Mouse (Mus musculus): ENCODE data around the gene Ctns. TPM values are rescaled to one million over a fixed set of nuclear protein-coding genes. Genes with fewer than 3 reads are reported as not detected.

Gene Ctns
- polyA plus RNA-seq, 1 experiment from 2014 or later = 12.3 TPM

DNA sequence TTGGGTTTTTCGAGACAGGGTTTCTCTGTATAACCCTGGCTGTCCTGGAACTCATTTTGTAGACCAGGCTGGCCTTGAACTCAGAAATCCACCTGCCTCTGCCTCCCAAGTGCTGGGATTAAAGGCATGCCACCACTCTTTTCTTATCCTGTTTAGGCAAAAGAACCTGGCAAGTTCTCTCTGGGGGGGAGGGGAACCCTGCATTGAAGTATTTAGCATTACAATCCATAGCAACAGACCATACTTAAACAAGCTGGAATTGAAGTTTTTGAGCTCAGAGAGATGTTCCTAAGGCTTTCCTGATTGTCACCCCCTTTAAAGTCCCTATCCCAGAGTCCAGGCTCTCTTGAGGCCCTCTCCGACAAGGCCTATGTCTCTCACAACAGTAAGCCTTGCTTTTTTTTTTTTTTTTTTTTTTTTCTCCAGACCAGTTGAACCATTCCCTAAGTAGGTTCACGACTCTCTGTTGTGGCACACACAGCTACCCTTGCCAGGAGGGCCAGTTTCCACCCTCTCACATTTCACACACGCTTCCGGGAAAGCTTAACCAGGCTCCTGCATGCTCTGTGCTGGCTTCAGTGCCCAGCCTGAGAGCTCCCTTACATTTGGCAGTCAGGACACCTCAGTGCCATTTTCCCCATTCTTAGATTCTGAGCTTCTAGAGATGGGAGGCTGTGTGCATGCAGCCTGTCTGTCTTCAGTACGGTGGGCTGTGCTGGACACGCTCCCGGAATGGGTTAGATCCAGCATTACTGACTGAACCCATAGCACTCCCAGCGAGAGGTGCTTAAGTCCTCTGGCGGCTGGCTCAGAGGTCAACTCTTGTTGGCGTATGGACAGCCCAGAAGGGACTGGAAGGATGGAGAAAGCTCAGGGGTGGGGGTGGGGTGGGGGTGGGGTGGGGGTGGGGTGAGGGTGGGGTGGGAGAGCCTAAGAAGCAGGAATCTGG, 52.5 kb downstream of the Ctns start:
- Histone ChIP-seq H3K9ac (ENCODE audit: low read depth, low read length) (no peak overlapping the region), H3K36me3 (ENCODE audit: control insufficient read depth, insufficient read depth, low read length) (no peaks in the 10 kb centered on the region), H3K27ac (ENCODE audit: low read depth, low read length) (no peak overlapping the region), H3K4me1 (replicated peaks; ENCODE audit: control insufficient read depth, insufficient read depth, low read length) (no peaks in the 10 kb centered on the region), H3K9me3 (ENCODE audit: control insufficient read depth, low read length) (no peaks in the 10 kb centered on the region), H3K4me2 (no peak overlapping the region), H3K4me3 (ENCODE audit: low read depth, low read length) (no peak overlapping the region), H3K27me3 (replicated peaks; ENCODE audit: control insufficient read depth, insufficient read depth, low read length) (no peaks in the 10 kb centered on the region)
- no peak for DNase-seq (ENCODE audit: low spot score)
- ATAC-seq (replicated peaks; ENCODE audit: low FRiP score) = no peak
- 61% methylated on average over 11 of the region's 11 CpGs for WGBS

GRCm38 (mm10) chr11:73144261-73144681, 54.6 kb downstream of the Ctns start:
- Histone ChIP-seq H3K9ac (ENCODE audit: low read depth, low read length) (no peak overlapping the region), H3K36me3 (ENCODE audit: control insufficient read depth, insufficient read depth, low read length) (no peaks in the 10 kb centered on the region), H3K4me2 (no peak overlapping the region), H3K9me3 (ENCODE audit: control insufficient read depth, low read length) (no peaks in the 10 kb centered on the region), H3K27me3 (replicated peaks; ENCODE audit: control insufficient read depth, insufficient read depth, low read length) (no peaks in the 10 kb centered on the region), H3K4me3 (ENCODE audit: low read depth, low read length) (no peak overlapping the region), H3K4me1 (replicated peaks; ENCODE audit: control insufficient read depth, insufficient read depth, low read length) (no peaks in the 10 kb centered on the region), H3K27ac (ENCODE audit: low read depth, low read length) (no peak overlapping the region)
- 61% methylated on average over 1 of the region's 1 CpGs for WGBS
- no peak for DNase-seq (ENCODE audit: low spot score)
- no peak for ATAC-seq (replicated peaks; ENCODE audit: low FRiP score)

DNA sequence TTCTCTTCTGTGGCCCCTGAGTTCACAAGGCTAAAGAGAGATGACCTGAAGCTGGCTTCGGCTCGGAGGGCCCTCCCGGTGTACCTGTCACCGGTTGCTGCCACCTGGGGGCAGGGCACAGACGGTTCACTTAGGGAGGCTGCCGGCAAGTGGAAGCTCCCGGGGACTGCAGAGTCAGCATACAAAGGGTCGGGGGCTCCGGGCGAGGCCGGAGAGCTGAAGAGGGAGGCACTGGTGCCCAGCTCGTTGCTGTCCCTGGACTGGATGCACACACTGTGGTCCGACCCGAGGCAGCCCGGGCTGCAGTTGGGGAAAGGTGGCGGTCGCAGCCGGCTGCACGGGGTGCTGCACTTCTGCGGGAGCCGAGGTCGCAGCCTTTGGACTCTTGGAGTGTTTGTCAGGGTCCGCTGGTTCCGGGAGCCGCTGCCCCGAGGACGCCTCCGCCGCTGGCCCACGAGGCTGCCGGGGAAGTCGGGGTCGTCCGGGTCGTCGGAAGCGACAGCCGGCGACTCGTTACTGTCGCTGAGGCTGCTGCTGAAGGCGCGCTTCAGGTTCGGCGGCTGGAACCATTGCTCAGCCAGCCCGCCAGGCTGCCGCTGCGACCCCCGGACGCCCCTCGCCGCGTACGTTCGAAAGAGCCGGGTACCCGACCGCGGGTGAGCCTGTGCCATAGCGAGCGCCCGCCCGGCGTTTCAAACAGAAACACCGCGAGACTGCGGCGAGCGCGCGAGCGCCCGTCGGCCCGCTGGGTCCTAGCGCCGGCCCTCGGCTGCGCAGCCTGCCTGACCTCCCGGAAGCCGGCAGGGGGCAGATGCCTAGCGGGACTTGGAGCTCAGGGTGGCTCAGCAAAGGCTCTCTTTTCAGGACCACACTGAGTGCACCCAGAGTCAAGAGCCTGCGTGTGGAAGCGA, 61.0 kb downstream of the Ctns start, which contains the start of gene Haspin:
Gene Haspin, minus strand, starts transcription at position 704 of the 911 bp plus-strand sequence.
- H3K4me3 ChIP-seq (ENCODE audit: low read depth, low read length) = peak within 1 kb of the TSS; percentile 99
- H3K9me3 ChIP-seq (ENCODE audit: control insufficient read depth, low read length) = no peaks in the 10 kb centered on the region
- no peaks in the 10 kb centered on the region for H3K27me3 ChIP-seq (replicated peaks; ENCODE audit: control insufficient read depth, insufficient read depth, low read length)
- peak within 1 kb of the TSS; percentile 95 for H3K9ac ChIP-seq (ENCODE audit: low read depth, low read length)
- ATAC-seq (replicated peaks; ENCODE audit: low FRiP score) (peak; percentile 94), DNase-seq (ENCODE audit: low spot score) (peak; percentile 95)
- peaks cover 11% of the 10 kb centered on the region for H3K36me3 ChIP-seq (ENCODE audit: control insufficient read depth, insufficient read depth, low read length)
- H3K4me2 ChIP-seq = peak within 1 kb of the TSS; percentile 80
- under 1% methylated on average over 82 of the region's 84 CpGs for WGBS
- H3K4me1 ChIP-seq (replicated peaks; ENCODE audit: control insufficient read depth, insufficient read depth, low read length) = peaks cover 31% of the 10 kb centered on the region
- H3K27ac ChIP-seq (ENCODE audit: low read depth, low read length) = peak within 1 kb of the TSS; percentile 70

DNA sequence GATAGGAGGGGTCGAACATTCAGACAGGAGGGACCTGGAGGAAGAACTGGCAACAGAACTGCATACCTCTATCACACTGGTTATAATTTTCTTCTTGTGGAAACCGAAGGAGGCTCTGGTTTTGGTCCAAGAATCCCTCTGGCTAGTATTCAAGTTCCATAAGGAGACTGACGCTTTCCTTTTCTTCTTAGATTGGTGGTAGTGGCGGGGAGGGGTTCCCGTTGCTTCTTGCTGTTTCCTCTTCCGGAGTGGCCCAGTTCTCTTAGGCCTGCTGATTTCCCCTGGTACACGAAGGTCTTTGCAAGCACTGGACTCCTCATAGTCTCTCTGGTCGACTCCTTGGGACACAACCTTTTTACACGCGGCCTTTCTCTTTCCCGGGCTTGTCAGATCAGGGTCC, 61.7 kb downstream of the Ctns start:
- WGBS = 27% methylated on average over 11 of the region's 11 CpGs

DNA sequence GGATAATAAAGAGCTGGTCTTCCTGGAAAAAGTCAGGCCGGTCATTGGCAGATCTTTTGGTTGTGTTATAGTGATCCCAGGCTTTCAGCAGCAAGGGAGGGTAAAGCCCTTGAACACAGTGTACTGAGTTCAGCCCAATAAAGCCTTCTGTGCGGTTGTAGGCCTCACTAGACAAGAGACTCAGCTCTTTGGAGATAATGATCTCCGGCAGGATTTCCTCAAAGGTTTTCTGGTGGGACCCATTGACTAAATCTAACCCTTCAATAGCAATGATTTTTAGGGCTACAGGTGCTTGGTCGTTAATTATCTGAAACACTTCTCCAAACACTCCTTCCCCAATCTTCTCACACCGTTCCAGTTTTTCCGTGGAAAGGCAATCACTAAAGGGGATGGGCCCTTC, 62.3 kb downstream of the Ctns start:
- Histone ChIP-seq H3K4me1 (replicated peaks; ENCODE audit: control insufficient read depth, insufficient read depth, low read length) (peaks cover 31% of the 10 kb centered on the region), H3K4me3 (ENCODE audit: low read depth, low read length) (peak overlapping the region; percentile 99), H3K27ac (ENCODE audit: low read depth, low read length) (no peak overlapping the region), H3K27me3 (replicated peaks; ENCODE audit: control insufficient read depth, insufficient read depth, low read length) (no peaks in the 10 kb centered on the region), H3K9me3 (ENCODE audit: control insufficient read depth, low read length) (no peaks in the 10 kb centered on the region), H3K9ac (ENCODE audit: low read depth, low read length) (peak overlapping the region; percentile 95), H3K4me2 (peak overlapping the region; percentile 80), H3K36me3 (ENCODE audit: control insufficient read depth, insufficient read depth, low read length) (peaks cover 11% of the 10 kb centered on the region)
- DNase-seq (ENCODE audit: low spot score) = no peak
- ATAC-seq (replicated peaks; ENCODE audit: low FRiP score) = no peak
- WGBS = 59% methylated on average over 6 of the region's 6 CpGs

More for the DNA sequence above, 61.7 kb downstream of the Ctns start:
- H3K4me3 ChIP-seq (ENCODE audit: low read depth, low read length) = peak overlapping the region; percentile 99
- H3K36me3 ChIP-seq (ENCODE audit: control insufficient read depth, insufficient read depth, low read length) = peaks cover 11% of the 10 kb centered on the region
- H3K27ac ChIP-seq (ENCODE audit: low read depth, low read length) = peak overlapping the region; percentile 70
- H3K9ac ChIP-seq (ENCODE audit: low read depth, low read length) = peak overlapping the region; percentile 95
- H3K27me3 ChIP-seq (replicated peaks; ENCODE audit: control insufficient read depth, insufficient read depth, low read length) = no peaks in the 10 kb centered on the region
- DNase-seq (ENCODE audit: low spot score) (no peak), ATAC-seq (replicated peaks; ENCODE audit: low FRiP score) (no peak)
- H3K4me1 ChIP-seq (replicated peaks; ENCODE audit: control insufficient read depth, insufficient read depth, low read length) = peaks cover 31% of the 10 kb centered on the region
- peak overlapping the region; percentile 80 for H3K4me2 ChIP-seq
- no peaks in the 10 kb centered on the region for H3K9me3 ChIP-seq (ENCODE audit: control insufficient read depth, low read length)

GRCm38 (mm10) chr11:73134222-73134621, 64.6 kb downstream of the Ctns start:
- peaks cover 31% of the 10 kb centered on the region for H3K4me1 ChIP-seq (replicated peaks; ENCODE audit: control insufficient read depth, insufficient read depth, low read length)
- peaks cover 14% of the 10 kb centered on the region for H3K36me3 ChIP-seq (ENCODE audit: control insufficient read depth, insufficient read depth, low read length)
- H3K4me2 ChIP-seq = peak overlapping the region; percentile 80
- ATAC-seq (replicated peaks; ENCODE audit: low FRiP score) (no peak), DNase-seq (ENCODE audit: low spot score) (no peak)
- H3K27me3 ChIP-seq (replicated peaks; ENCODE audit: control insufficient read depth, insufficient read depth, low read length) = no peaks in the 10 kb centered on the region
- WGBS = 89% methylated on average over 5 of the region's 5 CpGs
- H3K9ac ChIP-seq (ENCODE audit: low read depth, low read length) = no peak overlapping the region
- H3K9me3 ChIP-seq (ENCODE audit: control insufficient read depth, low read length) = no peaks in the 10 kb centered on the region
- H3K27ac ChIP-seq (ENCODE audit: low read depth, low read length) = no peak overlapping the region
- H3K4me3 ChIP-seq (ENCODE audit: low read depth, low read length) = peak overlapping the region; percentile 20; the same call in 1 of the 2 replicates

Other genes with a start within 250 kb of the Ctns start
- gene Atp2a3, start 237.9 kb downstream of the Ctns start, polyA plus RNA-seq (2014; fragmentation: Nextera tagmentation; extraction: Ambion mirVana) = 23.5 and 25.9 TPM in 2 replicates
- gene P2rx1, start 199.9 kb downstream of the Ctns start, polyA plus RNA-seq (2014; fragmentation: Nextera tagmentation; extraction: Ambion mirVana) = 17.6 and 18.8 TPM in 2 replicates
- gene Camkk1, start 180.0 kb downstream of the Ctns start, polyA plus RNA-seq (2014; fragmentation: Nextera tagmentation; extraction: Ambion mirVana) = 2.6 and 3.0 TPM in 2 replicates
- gene Ncbp3, start 151.3 kb downstream of the Ctns start, polyA plus RNA-seq (2014; fragmentation: Nextera tagmentation; extraction: Ambion mirVana) = 11.1 and 11.8 TPM in 2 replicates
- gene Itgae, start 108.5 kb downstream of the Ctns start, polyA plus RNA-seq (2014; fragmentation: Nextera tagmentation; extraction: Ambion mirVana) = 0.43 and 0.60 TPM in 2 replicates
- 24.2 and 25.1 TPM in 2 replicates for gene Haspin, start 60.7 kb downstream of the Ctns start, polyA plus RNA-seq (2014; fragmentation: Nextera tagmentation; extraction: Ambion mirVana)
- gene P2rx5, start 38.6 kb downstream of the Ctns start, polyA plus RNA-seq (2014; fragmentation: Nextera tagmentation; extraction: Ambion mirVana) = 0.62 and 0.68 TPM in 2 replicates
- gene Emc6, start 22.0 kb downstream of the Ctns start, polyA plus RNA-seq (2014; fragmentation: Nextera tagmentation; extraction: Ambion mirVana) = 145 and 148 TPM in 2 replicates
- gene Tax1bp3, start 22.0 kb downstream of the Ctns start, polyA plus RNA-seq (2014; fragmentation: Nextera tagmentation; extraction: Ambion mirVana) = 81.1 and 85.3 TPM in 2 replicates
- gene Shpk, start 418 bp upstream of the Ctns start, polyA plus RNA-seq (2014; fragmentation: Nextera tagmentation; extraction: Ambion mirVana) = 2.6 and 2.7 TPM in 2 replicates
- gene Trpv1, start 35.2 kb upstream of the Ctns start, polyA plus RNA-seq (2014; fragmentation: Nextera tagmentation; extraction: Ambion mirVana) = not detected in 2 replicates
- gene Trpv3, start 68.3 kb upstream of the Ctns start, polyA plus RNA-seq (2014; fragmentation: Nextera tagmentation; extraction: Ambion mirVana) = 0.04 TPM in 1 of 2 replicates, not detected in the other
- 0.82 and 2.1 TPM in 2 replicates for gene Aspa, start 130.6 kb upstream of the Ctns start, polyA plus RNA-seq (2014; fragmentation: Nextera tagmentation; extraction: Ambion mirVana)
- gene Gm49340, start 130.7 kb upstream of the Ctns start, polyA plus RNA-seq (2014; fragmentation: Nextera tagmentation; extraction: Ambion mirVana) = not detected in 2 replicates
- 0.32 TPM in 1 of 2 replicates, not detected in the other for gene Spata22, start 130.7 kb upstream of the Ctns start, polyA plus RNA-seq (2014; fragmentation: Nextera tagmentation; extraction: Ambion mirVana)
- gene Olfr20, start 151.7 kb upstream of the Ctns start, polyA plus RNA-seq (2014; fragmentation: Nextera tagmentation; extraction: Ambion mirVana) = 0.16 TPM in 1 of 2 replicates, not detected in the other
- not detected in 2 replicates for gene Olfr376, start 172.2 kb upstream of the Ctns start, polyA plus RNA-seq (2014; fragmentation: Nextera tagmentation; extraction: Ambion mirVana)
- not detected in 2 replicates for gene Olfr1, start 200.6 kb upstream of the Ctns start, polyA plus RNA-seq (2014; fragmentation: Nextera tagmentation; extraction: Ambion mirVana)
- not detected in 2 replicates for gene Olfr378, start 229.4 kb upstream of the Ctns start, polyA plus RNA-seq (2014; fragmentation: Nextera tagmentation; extraction: Ambion mirVana)